Mouse (Mus musculus) intestine, embryonic 16.5 days (tissue): ENCODE results near the gene Gm10722. TPM values are rescaled to one million over a fixed set of nuclear protein-coding genes. Genes with fewer than 3 reads are reported as not detected.
"Not testable (repeated sequence)": the region's sequence is repeated elsewhere in the genome, so short reads cannot be mapped to it uniquely, and the experiment has no call there.

Experiments used
- ATAC-seq: fragments of 200-750 bp; cut with Nextera tagmentation; 2 replicates; pipeline ENCODE4 v1.8.0; 2017; ENCODE audit warnings: moderate TSS enrichment, moderate library complexity
- H3K27ac ChIP-seq: fragments of 300-500 bp; sonication (generic); 2 replicates; pipeline ENCODE4 v1.5.1; 2014; ENCODE audit warnings: mild to moderate bottlenecking, low read length
- H3K27me3 ChIP-seq: fragments of 300-500 bp; sonication (generic); replicated peaks from 2 replicates; pipeline ENCODE4 v1.6.1; 2014; ENCODE audit warnings: low read length, control low read depth, mixed read lengths; ENCODE audit not compliant: control insufficient read depth, insufficient read depth
- H3K36me3 ChIP-seq: fragments of 300-500 bp; sonication (generic); 2 replicates; pipeline ENCODE4 v1.6.1; 2014; ENCODE audit warnings: low read length, control low read depth; ENCODE audit not compliant: control insufficient read depth, insufficient read depth
- H3K4me1 ChIP-seq: fragments of 300-500 bp; sonication (generic); 2 replicates; pipeline ENCODE4 v1.6.1; 2014; ENCODE audit warnings: low read length, control low read depth, mixed read lengths; ENCODE audit not compliant: control insufficient read depth, insufficient read depth
- H3K4me2 ChIP-seq: fragments of 300-500 bp; sonication (generic); 2 replicates; pipeline ENCODE4 v1.6.1; 2014; ENCODE audit warnings: low read depth, low read length, control low read depth
- H3K4me3 ChIP-seq: fragments of 300-500 bp; sonication (generic); 2 replicates; pipeline ENCODE4 v1.5.1; 2014; ENCODE audit warnings: mild to moderate bottlenecking, low read length
- H3K9ac ChIP-seq: fragments of 300-500 bp; sonication (generic); 2 replicates; pipeline ENCODE4 v1.6.1; 2014; ENCODE audit warnings: low read depth, low read length
- H3K9me3 ChIP-seq: fragments of 300-500 bp; sonication (generic); 2 replicates; pipeline ENCODE4 v1.6.1; 2016; ENCODE audit warnings: low read length, control low read depth; ENCODE audit not compliant: control insufficient read depth
- WGBS: fragments of 180-500 bp; shearing (Covaris S2); extraction: QIAGEN DNeasy Blood & Tissue Kit; methylation state at CpG from one replicate; pipeline ENCODE4 v1.1.7; 2014; 5-methylcytosine and 5-hydroxymethylcytosine counted together
- polyA plus RNA-seq: library from polyadenylated mRNA; unstranded; fragments of >200 nt; fragmentation: Nextera tagmentation; extraction: Ambion mirVana; gene quantifications from 2 replicates; pipeline ENCODE4 v1.2.1, GENCODE M21; 2015

The Gm10722 gene
- polyA plus RNA-seq, 1 experiment from 2014 or later = not detected

DNA sequence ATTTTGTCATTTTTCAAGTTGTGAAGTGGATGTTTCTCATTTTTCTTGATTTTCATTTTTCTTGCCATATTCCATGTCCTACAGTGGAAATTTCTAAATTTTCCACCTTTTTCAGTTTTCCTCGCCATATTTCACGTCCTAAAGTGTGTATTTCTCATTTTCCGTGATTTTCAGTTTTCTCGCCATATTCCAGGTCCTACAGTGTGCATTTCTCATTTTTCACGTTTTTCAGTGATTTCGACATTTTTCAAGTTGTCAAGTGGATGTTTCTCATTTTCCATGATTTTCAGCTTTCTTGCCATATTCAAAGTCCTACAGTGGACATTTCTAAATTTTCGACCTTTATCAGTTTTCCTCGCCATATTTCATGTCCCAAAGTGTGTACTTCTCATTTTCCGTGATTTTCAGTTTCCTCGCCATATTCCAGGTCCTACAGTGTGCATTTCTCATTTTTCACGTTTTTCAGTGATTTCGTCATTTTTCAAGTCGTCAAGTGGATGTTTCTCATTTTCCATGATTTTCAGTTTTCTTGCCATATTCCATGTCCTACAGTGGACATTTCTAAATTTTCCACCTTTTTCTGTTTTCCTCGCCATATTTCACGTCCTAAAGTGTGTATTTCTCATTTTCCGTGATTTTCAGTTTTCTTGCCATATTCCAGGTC lies 23.4 kb downstream of the Gm10722 start:
- not testable (repeated sequence) for H3K4me3 ChIP-seq, H3K36me3 ChIP-seq, H3K9me3 ChIP-seq, H3K9ac ChIP-seq, ATAC-seq, H3K27me3 ChIP-seq, H3K4me2 ChIP-seq, H3K4me1 ChIP-seq, H3K27ac ChIP-seq
- 64% methylated on average over 15 of the region's 16 CpGs for WGBS

DNA sequence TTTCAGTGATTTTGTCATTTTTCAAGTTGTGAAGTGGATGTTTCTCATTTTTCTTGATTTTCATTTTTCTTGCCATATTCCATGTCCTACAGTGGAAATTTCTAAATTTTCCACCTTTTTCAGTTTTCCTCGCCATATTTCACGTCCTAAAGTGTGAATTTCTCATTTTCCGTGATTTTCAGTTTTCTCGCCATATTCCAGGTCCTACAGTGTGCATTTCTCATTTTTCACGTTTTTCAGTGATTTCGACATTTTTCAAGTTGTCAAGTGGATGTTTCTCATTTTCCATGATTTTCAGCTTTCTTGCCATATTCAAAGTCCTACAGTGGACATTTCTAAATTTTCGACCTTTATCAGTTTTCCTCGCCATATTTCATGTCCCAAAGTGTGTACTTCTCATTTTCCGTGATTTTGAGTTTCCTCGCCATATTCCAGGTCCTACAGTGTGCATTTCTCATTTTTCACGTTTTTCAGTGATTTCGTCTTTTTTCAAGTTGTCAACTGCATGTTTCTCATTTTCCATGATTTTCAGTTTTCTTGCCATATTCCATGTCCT lies 24.3 kb downstream of the Gm10722 start, which contains the start of gene Gm10717:
Gm10717 (plus strand) TSS at position 506 of the 556 bp plus-strand sequence.
- not testable (repeated sequence) for H3K27me3 ChIP-seq, H3K4me3 ChIP-seq, H3K9me3 ChIP-seq, H3K36me3 ChIP-seq, H3K27ac ChIP-seq, H3K4me2 ChIP-seq, H3K4me1 ChIP-seq, ATAC-seq, H3K9ac ChIP-seq
- 72% methylated on average over 12 of the region's 12 CpGs for WGBS

DNA sequence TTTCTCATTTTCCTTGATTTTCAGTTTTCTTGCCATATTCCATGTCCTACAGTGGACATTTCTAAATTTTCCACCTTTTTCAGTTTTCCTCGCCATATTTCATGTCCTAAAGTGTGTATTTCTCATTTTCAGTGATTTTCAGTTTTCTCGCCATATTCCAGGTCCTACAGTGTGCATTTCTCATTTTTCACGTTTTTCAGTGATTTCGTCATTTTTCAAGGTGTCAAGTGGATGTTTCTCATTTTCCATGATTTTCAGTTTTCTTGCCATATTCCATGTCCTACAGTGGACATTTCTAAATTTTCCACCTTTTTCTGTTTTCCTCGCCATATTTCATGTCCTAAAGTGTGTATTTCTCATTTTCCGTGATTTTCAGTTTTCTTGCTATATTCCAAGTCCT lies 24.9 kb downstream of the Gm10722 start:
- H3K36me3 ChIP-seq = not testable (repeated sequence)

GRCm38 (mm10) chr9:3026136-3026535 lies 25.4 kb downstream of the Gm10722 start:
- H3K27me3 ChIP-seq, H3K27ac ChIP-seq, H3K36me3 ChIP-seq, H3K9me3 ChIP-seq, H3K4me3 ChIP-seq, H3K4me2 ChIP-seq, ATAC-seq, H3K4me1 ChIP-seq, H3K9ac ChIP-seq: not testable (repeated sequence)
- WGBS = 77% methylated on average over 5 of the region's 5 CpGs

More for the DNA sequence above, 24.9 kb downstream of the Gm10722 start:
- H3K27me3 ChIP-seq, H3K4me2 ChIP-seq, H3K9me3 ChIP-seq, H3K4me3 ChIP-seq, H3K9ac ChIP-seq, H3K4me1 ChIP-seq, ATAC-seq, H3K27ac ChIP-seq: not testable (repeated sequence)
- 66% methylated on average over 4 of the region's 6 CpGs for WGBS

GRCm38 (mm10) chr9:3026741-3027140 lies 26.0 kb downstream of the Gm10722 start:
- not testable (repeated sequence) for H3K9ac ChIP-seq, H3K9me3 ChIP-seq, H3K36me3 ChIP-seq, H3K27ac ChIP-seq, H3K4me3 ChIP-seq, H3K4me2 ChIP-seq, ATAC-seq, H3K4me1 ChIP-seq, H3K27me3 ChIP-seq
- 69% methylated on average over 9 of the region's 9 CpGs for WGBS

DNA sequence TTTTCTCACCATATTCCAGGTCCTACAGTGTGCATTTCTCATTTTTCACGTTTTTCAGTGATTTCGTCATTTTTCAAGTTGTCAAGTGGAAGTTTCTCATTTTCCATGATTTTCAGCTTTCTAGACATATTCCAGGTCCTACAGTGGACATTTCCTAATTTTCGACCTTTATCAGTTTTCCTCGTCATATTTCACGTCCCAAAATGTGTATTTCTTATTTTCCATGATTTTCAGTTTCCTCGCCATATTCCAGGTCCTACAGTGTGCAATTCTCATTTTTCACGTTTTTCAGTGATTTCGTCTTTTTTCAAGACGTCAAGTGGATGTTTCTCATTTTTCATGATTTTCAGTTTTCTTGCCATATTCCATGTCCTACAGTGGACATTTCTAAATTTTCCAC lies 26.5 kb downstream of the Gm10722 start:
- H3K9me3 ChIP-seq, H3K27ac ChIP-seq, ATAC-seq, H3K4me1 ChIP-seq, H3K4me3 ChIP-seq, H3K36me3 ChIP-seq, H3K27me3 ChIP-seq, H3K4me2 ChIP-seq, H3K9ac ChIP-seq: not testable (repeated sequence)
- WGBS = 73% methylated on average over 9 of the region's 9 CpGs

- not testable (repeated sequence) for H3K36me3 ChIP-seq, H3K9me3 ChIP-seq, H3K4me2 ChIP-seq, ATAC-seq, H3K4me1 ChIP-seq, H3K4me3 ChIP-seq, H3K27ac ChIP-seq, H3K27me3 ChIP-seq, H3K9ac ChIP-seq
- WGBS = 66% methylated on average over 12 of the region's 16 CpGs
Observed at GRCm38 (mm10) chr9:3029276-3030000, 28.7 kb downstream of the Gm10722 start.

DNA sequence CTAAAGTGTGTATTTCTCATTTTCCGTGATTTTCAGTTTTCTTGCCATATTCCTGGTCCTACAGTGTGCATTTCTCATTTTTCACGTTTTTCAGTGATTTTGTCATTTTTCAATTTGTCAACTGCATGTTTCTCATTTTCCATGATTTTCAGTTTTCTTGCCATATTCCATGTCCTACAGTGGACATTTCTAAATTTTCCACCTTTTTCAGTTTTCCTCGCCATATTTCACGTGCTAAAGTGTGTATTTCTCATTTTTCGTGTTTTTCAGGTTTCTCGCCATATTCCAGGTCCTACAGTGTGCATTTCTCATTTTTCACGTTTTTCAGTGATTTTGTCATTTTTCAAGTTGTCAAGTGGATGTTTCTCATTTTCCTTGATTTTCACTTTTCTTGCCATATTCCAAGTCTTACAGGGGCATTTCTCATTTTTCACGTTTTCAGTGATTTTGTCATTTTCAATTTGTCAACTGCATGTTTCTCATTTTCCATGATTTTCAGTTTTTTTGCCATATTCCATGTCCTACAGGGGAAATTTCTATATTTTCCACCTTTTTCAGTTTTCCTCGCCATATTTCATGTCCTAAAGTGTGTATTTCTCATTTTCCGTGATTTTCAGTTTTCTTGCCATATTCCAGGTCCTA lies 30.1 kb downstream of the Gm10722 start:
- ATAC-seq, H3K4me3 ChIP-seq, H3K36me3 ChIP-seq, H3K27me3 ChIP-seq, H3K4me1 ChIP-seq, H3K27ac ChIP-seq, H3K9me3 ChIP-seq, H3K4me2 ChIP-seq, H3K9ac ChIP-seq: not testable (repeated sequence)
- 73% methylated on average over 2 of the region's 10 CpGs for WGBS

- WGBS = no CpG with 5 or more reads among the region's 8 CpGs
- not testable (repeated sequence) for H3K9ac ChIP-seq, H3K4me2 ChIP-seq, H3K4me3 ChIP-seq, H3K27ac ChIP-seq, H3K4me1 ChIP-seq, ATAC-seq, H3K9me3 ChIP-seq, H3K27me3 ChIP-seq, H3K36me3 ChIP-seq
Observed at GRCm38 (mm10) chr9:3034299-3034698, 33.6 kb downstream of the Gm10722 start, which contains the start of gene Gm17535. Gene Gm17535, plus strand, starts transcription at chr9:3034599.
